Mouse (Mus musculus) gonadal fat pad, adult 2 months (tissue): Measurements from ENCODE around the gene Borcs7. TPM values are rescaled to one million over a fixed set of nuclear protein-coding genes. Genes with fewer than 3 reads are reported as not detected.
"Not testable (repeated sequence)": the region's sequence is repeated elsewhere in the genome, so short reads cannot be mapped to it uniquely, and the experiment has no call there.

Experiments
- DNase-seq: peaks from one replicate; pipeline ENCODE4 v3.0.0-alpha.2; 2012; ENCODE audit warnings: low read depth
- polyA plus RNA-seq: library from polyadenylated mRNA; depleted of rRNA; stranded (reverse); fragments of >200 nt; gene quantifications from 2 replicates; pipeline ENCODE4 v1.2.3, GENCODE M21; 2012; rRNA removed

Gene Borcs7
- polyA plus RNA-seq, 1 experiment = 10.7 TPM

DNA sequence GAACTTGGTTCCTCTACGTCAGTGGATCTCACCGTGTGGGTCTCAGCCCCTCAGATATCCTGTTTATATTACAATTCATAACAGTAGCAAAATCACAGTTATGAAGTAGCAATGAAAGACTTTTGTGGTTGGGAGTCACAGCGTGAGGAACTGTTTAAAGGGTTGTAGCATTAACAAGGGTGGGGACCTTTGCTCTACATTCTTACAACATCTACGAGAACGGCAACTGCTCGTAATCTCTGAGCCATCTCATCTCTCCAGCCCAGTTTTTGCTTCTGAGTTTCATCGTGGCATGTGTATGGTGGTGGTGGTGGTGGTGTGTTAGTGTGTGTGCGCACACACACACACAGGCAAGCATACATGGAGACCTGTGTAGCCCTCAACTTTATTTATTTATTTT lies 24.5 kb downstream of the Borcs7 start:
- no peak for DNase-seq

DNA sequence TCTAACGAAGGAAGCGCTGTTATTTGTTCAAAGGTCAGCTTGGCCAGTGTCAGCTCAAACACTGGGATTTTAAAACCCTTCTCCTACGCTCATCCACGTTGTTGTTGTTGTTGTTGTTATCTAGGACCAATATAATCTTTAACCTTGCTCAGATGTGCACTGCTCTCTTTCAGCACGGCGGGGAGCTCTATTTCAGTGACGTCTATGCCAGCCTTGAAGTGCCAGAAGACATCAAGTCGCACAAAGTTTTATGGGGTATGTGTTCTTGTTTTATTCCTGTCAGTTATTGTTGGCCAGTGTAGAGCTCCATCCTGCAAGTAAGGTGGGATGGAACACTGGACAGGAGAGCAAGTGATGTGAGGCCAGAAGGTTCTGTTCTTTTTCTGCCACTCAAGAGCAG lies 25.3 kb downstream of the Borcs7 start:
- no peak for DNase-seq

DNA sequence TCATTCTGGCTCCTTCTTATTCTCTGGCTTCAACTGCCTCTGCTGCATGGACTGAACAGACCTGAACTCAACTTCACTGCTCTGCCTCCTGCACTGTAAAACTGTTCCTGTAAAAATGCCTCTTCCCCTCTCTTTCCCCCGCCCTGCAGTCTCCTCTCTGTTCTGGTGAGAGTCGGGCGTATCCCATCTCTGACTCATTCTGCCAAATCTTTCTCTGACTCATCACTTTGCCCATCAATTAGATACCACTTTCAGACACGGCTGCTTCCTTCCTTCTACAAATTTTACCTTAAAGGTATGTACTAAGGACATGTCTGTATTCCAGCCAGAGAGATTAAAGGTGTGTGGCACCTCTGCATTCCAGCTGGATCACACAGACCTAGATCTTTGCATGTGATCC lies 28.4 kb downstream of the Borcs7 start:
- no peak for DNase-seq

DNA sequence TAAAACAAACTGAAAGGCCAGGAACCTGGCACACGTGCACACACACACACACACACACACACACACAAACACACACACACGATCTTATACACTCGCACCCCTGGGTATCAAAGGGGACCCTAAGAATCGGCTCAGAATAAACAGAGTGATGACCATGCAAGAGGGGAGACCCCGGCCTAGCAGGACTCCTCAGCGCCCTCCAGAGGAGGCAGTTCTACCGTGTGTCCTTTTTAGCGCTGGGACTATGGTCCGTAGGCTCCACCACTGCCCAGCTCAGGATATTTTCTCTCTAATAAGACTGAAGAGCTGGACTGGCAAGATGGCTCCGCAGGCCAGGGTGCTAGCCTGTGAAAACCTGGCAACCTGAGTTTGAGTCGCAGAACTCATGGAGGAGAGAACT lies 34.7 kb downstream of the Borcs7 start:
- no peak for DNase-seq

DNA sequence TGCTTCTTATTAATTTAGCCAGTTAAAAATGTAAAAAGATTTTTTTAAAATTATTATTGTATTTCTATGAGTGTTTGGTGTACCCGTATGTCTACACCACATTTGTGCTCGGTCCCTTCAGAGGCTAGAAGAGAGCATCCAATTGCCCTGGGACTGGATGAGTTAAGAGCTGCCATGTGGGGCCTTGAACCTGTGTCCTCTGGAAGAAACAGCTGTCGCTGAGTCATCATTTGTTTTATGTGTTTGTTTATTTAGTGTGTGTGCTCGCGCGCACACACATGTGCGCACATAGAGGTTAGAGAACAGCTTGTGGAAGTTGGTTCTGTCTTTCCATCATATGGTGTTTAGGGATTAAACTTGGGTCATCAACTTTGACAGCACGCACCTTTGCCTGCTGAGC lies 36.4 kb downstream of the Borcs7 start:
- no peak for DNase-seq

DNA sequence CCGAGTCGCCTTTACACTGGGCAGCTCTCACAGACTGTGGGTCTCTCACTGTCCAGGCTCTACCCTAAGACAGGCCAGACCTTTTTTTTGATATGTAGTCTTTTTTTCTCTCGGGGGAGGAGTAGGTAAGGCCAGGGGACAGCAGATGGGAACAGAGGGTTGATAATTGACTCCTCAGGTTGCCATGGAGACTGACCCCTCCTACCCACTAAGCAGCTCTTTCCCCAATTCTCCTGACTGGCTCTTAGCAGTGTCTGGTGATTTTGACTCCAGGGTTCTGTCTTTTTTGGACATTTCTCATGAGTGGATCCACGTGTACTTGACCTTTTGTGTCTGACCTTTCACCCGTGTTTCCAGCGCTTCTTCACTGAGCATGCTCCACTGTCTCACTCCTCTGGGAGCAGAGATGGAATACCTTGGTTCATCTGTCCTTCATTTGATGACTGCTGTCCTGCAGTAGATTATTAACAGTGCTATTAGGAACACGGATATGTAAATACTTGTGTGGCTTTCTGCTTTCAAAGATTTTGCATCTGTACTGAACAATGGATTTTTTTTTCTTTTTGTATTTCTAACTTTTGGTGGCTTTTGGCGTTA lies 37.5 kb downstream of the Borcs7 start:
- DNase-seq = no peak

DNA sequence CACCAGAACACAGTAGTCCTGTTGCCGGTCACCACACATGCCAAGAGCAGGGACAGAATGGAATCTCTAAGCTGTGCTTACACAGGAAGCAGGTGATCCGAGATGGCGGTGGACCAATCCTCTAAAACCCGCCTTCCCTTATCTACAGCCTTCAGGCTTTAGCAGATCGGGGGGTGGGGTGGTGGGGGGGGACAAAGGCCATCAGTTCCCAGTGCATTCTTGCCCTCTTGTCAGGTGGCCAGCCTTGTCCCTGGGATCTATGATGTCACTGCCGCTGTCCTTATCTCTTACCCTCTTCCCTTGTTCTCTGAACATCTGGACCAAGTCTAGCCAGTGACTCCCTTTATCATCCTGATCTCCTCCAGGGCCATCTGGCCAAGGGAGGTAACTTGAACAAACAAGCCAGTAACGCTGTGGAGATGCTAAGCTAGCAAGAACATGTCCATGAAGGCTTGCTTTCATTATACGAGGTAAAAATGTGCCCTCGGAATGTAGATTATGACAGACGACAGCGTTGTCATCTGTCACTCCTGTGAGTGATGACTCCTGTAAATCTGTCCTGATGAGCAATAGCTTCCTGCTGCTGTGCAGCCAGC lies 38.3 kb downstream of the Borcs7 start:
- DNase-seq = no peak

DNA sequence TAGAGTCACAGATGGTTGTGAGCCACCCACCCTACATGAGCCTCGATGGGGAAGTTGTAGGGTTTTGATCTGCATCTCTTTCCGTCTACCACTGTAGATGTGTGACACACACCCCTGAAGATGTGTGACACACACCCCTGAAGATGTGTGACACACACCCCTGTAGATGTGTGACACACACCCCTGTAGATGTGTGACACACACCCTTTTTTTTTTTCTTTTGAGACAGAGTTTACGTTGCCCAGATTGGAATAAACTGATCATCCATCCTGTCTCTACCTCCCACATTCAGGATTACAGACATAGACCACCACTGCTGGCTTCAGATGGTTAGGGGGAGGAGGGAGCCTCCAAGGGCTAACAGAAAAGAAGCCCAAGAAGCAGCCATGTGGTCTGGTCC lies 39.2 kb downstream of the Borcs7 start:
- DNase-seq = no peak

DNA sequence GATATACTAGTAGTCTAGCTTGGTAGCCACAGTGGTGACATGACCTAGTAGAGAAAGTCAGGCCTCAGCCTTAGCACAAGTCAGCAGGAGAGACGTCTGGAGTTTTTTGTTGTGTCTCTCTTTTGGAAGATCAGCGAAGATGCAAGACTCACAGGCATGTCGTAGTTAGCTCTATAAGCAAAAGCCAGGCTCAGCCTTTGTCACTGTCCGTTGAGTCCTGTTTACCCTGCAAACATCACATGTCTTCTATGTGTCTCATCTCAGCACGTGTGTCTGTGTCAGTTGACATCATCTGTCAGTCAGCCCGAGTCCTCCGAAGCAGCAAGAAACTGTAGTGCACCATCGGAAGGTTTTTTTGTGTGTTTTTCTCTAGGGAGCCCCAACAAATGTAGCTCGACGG lies 41.6 kb downstream of the Borcs7 start:
- DNase-seq = no peak

DNA sequence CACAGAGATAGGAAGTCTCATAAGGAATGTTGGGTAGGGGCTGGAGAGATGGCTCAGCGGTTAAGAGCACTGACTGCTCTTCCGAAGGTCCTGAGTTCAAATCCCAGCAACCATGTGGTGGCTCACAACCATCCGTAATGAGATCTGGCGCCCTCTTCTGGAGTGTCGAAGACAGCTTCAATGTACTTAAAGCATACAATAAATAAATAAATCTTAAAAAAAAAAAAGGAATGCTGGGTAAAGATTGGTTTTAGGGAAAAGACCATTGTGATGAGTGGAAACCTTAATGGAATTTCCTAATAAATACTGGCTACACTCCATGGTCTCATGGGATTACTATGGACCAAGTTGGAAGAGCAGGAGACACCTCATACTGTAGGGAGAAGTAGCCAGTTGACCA lies 43.0 kb downstream of the Borcs7 start:
- DNase-seq = not testable (repeated sequence)

DNA sequence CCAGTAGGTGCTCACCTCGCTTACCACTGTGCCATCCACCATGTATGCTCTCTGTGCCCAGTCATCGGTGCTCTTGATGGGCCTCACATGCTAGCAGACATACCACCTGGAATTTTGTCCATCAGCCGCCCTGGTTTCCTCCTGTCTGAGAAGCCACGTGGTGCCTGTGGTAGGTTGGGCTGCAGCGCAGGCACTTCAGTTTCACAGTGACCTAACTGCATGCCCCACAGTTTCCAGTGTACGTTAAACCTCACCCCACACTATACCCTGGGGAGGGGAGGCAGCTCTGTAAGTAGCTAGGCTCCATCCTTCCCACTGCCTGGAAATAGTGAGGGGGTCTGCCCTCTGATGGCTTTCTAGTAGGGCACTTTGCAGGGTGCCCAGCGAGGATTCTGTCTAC lies 43.9 kb downstream of the Borcs7 start:
- DNase-seq = no peak

DNA sequence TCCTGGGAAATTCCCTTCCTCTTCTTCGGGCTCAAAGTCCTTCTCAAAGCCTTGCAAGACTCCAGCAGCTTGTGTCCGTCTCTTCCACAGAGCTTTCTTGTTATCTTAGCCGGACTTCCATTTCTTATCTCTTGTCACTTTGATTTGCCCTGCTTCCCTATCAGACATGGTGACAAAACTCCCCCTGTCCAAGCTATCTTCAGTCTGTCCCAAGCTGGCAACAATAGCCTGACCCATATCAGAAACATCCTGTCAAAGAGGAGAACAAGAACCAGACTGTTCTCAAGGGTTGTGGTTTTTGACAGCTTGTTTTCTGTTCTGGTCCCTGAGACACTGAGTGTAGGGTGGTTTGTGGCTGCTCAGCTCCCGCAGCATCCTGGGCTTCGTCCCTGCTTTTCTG lies 45.5 kb downstream of the Borcs7 start:
- DNase-seq = no peak

DNA sequence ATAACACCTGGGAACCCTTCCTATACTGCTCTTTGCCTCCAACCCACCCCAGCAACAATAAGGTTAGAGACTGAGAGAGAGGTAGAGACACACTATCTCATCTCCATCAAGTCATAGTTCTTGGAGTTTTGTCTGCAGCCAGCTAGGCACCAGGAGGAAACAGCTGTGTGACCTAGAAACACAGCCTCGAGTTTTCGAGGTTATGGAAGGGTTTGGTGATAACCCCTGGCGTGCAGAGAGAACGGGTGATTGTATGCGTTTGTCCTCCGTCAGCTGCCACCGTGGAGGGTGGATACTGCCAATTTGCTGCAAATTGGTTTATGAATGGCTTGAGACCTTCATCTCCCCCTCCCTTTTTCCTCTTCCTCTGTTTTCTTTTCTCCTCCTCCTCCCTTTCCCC lies 47.4 kb downstream of the Borcs7 start:
- DNase-seq = no peak

DNA sequence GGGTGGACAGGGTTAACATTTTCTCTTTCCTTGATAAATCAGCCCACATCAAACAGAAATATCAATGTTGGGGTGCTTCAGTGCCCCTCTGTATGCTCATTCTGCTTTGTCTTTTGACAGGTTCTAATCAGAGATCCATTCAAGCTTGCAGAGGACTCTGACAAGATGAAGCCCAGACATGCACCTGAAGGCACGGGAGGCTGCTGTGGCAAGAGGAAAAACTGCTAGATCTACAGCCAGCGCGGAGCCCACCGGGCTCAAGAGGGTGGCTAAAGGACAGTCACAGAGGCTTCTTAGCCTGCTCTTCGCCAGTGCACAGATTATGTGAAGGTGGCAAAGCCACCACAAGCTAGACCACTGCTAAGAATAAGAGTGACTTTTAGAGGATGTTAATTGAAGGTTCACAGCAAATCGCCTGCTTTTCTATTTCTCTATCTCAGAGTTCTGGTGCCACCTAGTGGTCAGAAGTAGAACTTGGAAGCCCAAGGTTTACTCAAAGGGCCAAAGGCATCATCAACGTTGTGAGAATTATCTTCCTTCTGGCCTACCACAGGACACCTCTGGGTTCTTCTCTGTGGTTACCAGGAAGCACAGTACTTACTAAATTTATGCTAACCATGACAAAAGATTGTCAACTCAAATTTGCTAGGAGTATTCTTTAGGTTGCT lies 50.8 kb downstream of the Borcs7 start:
- no peak for DNase-seq

DNA sequence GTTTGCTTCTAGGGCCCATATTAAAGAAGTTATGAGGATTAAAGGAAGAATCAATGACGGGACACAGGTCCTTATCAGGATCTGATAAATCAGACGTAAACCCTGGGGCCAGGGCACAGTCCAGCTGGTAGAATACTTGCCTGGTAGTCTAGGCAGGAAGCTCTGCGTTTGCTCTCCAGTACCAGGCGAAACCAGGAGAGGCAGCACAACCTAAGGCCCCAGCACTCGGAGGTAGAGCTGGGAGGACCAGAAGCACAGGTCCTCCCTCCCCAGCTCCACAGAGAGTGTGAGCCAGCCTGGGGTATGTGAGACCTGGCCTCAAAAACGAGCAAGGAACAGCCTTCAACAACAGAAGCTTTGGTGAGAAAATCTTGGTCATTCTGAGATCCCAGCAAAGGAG lies 51.9 kb downstream of the Borcs7 start:
- no peak for DNase-seq

DNA sequence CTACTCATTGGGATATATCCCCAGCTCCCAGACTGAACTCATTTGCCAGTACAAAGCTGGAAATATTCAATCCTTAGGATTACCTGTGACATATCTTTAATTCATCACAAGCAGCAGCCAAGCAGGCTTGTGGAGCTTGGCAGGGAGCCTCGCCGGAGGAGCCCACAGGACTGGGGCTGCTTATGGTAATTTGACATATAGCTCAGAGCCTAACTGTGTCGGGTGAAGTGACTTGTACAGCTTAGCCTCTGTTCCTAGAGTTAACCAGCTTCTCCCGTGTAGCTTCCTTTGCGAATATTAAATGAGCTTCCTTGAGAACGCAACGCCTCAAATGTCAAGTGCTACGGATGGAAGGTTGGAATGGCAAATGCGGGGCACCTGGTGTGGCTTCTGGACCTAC lies 55.0 kb downstream of the Borcs7 start:
- DNase-seq = no peak

DNA sequence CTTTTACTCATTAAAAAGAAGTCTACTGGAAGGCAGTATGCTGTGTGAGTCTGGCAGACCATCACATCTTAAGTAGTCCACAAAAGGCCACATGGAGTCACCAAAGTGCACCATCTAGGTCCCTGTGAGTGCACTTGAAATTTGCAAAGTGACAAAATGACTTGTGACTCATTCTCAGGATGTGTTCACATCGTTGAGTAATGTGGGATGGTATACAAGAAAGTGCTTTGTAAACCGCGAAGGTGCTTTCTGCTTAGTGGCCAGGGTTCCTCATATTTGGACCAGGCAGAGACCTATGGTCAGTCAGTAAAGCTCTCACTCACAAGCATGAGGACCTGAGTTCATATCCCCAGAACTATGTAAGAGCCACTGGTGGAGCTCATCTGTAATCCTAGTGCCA lies 58.1 kb downstream of the Borcs7 start:
- no peak for DNase-seq

DNA sequence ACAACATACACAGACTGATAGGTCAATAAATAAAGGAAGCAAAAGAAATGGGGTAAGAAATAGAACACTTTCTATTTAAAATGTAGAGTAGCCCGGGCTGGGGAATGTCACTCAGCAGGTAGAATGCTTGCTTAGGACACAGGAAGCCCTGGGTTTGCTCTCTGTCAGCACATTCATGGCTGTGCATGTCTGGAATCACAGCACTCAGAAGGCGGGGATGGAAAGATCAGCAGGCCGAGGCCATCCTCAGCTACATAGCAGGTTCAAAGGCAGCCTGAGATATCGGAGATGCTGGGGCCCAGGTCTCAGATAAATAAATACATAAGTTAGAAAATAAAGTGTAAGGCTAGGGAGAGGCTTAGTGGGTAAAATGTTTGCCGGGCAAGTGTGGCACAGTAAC lies 62.5 kb downstream of the Borcs7 start:
- no peak for DNase-seq

Other genes with a start within 250 kb of the Borcs7 start
- gene Trim8, start 188.2 kb upstream of the Borcs7 start, polyA plus RNA-seq = 22.4 and 36.0 TPM in 2 replicates
- gene Arl3, start 116.7 kb upstream of the Borcs7 start, polyA plus RNA-seq = 31.8 and 38.1 TPM in 2 replicates
- 8.1 and 8.5 TPM in 2 replicates for gene Sfxn2, start 116.5 kb upstream of the Borcs7 start, polyA plus RNA-seq
- gene Wbp1l, start 90.8 kb upstream of the Borcs7 start, polyA plus RNA-seq = 104 and 142 TPM in 2 replicates
- gene Cyp17a1, start 16.7 kb upstream of the Borcs7 start, polyA plus RNA-seq = 23.7 and 32.4 TPM in 2 replicates
- gene As3mt, start 17.6 kb downstream of the Borcs7 start, polyA plus RNA-seq = 8.9 and 9.4 TPM in 2 replicates
- gene Cnnm2, start 71.7 kb downstream of the Borcs7 start, polyA plus RNA-seq = 29.9 and 37.1 TPM in 2 replicates